In genomic region chr1:153909213-153909962, GRCm38 (mm10) we compare ENCODE assay signal across 17 mouse cellular contexts. TPM values are rescaled to one million over a fixed set of nuclear protein-coding genes. Genes with fewer than 3 reads are reported as not detected.
DNase-seq lines count a peak whose midpoint lies in the region; ATAC-seq and TF ChIP-seq lines count a peak whose summit lies in the region.
"Had no signal": no experiment of that assay in that cellular context is flagged by ENCODE, and none has a peak within 500 bp of the region (broad histone marks: within the 10 kb centered on the region; RNA-seq: fewer than 3 reads in every experiment).

No protein-coding gene starts in this region.

- no peak overlapping the region for H3K4me3 ChIP-seq in kidney, postnatal 0 days (replicated peaks; ENCODE audit: low read depth, low read length)
- no peak overlapping the region for H3K4me3 ChIP-seq in lung, postnatal 0 days (ENCODE audit: low read depth, low read length)
- no peak overlapping the region for H3K4me3 ChIP-seq in bone marrow, adult 2 months (replicated peaks; ENCODE audit: control insufficient read depth, low read depth, low read length)
- H3K4me3 ChIP-seq in macrophage (ENCODE audit: inconsistent target) = no peak overlapping the region
- H3K4me3 ChIP-seq: forebrain, embryonic 13.5 days; heart, embryonic 15.5 days; neural tube, embryonic 12.5 days had no signal

- H3K27me3 ChIP-seq in kidney, postnatal 0 days (ENCODE audit: insufficient read depth, low read length) = no peaks in the 10 kb centered on the region
- no peaks in the 10 kb centered on the region for H3K27me3 ChIP-seq in lung, postnatal 0 days (replicated peaks; ENCODE audit: insufficient read depth, low read length)
- H3K27me3 ChIP-seq: forebrain, embryonic 13.5 days; heart, embryonic 15.5 days; neural tube, embryonic 12.5 days had no signal

- ATAC-seq in kidney, postnatal 0 days (replicated peaks; ENCODE audit: low FRiP score, low read depth) = no peak
- ATAC-seq in lung, postnatal 0 days = peak; percentile 16; the same call in 1 of the 2 replicates
- ATAC-seq: forebrain, embryonic 13.5 days; hindbrain, postnatal 0 days had no signal

- H3K27ac ChIP-seq in kidney, postnatal 0 days = peak overlapping the region; percentile 42; the same call in 1 of the 2 replicates
- H3K27ac ChIP-seq in lung, postnatal 0 days (ENCODE audit: low read length) = no peak overlapping the region
- peak overlapping the region; percentile 30; the same call in 1 of the 2 replicates for H3K27ac ChIP-seq in bone marrow, adult 2 months (ENCODE audit: control insufficient read depth, insufficient read depth, low read depth, low read length, poor library complexity)
- H3K27ac ChIP-seq in macrophage = 0 out of 2 replicates have a peak overlapping the region, but pooled peaks have one; percentile 41
- H3K27ac ChIP-seq: forebrain, embryonic 13.5 days; heart, embryonic 15.5 days; hindbrain, postnatal 0 days; neural tube, embryonic 12.5 days had no signal

- DNase-seq in kidney, postnatal 0 days (ENCODE audit: low spot score) = peak; percentile 50
- DNase-seq in kidney, adult 18-20 months = no peak
- DNase-seq in lung, postnatal 0 days (ENCODE audit: low spot score) = peak; percentile 42
- no peak for DNase-seq in lung, postnatal 25 days (ENCODE audit: low spot score)
- no peak for DNase-seq in cerebellum, adult 8-10 months
- DNase-seq in neural tube, embryonic 10.5 days (ENCODE audit: extremely low spot score, low spot score) = no peak
- DNase-seq: adrenal gland, adult 8-10 months; gastrocnemius, postnatal 25 days; left cerebral cortex, postnatal 4 days had no signal

- 59% methylated on average over 10 of the region's 10 CpGs for WGBS in kidney, postnatal 0 days
- WGBS in lung, postnatal 0 days = 57% methylated on average over 10 of the region's 10 CpGs
- WGBS in bone marrow, adult 2 months = 26% methylated on average over 10 of the region's 10 CpGs
- 50% methylated on average over 10 of the region's 10 CpGs for WGBS in macrophage (ENCODE audit: missing documents)

- no peaks in the 10 kb centered on the region for H3K9me3 ChIP-seq in kidney, postnatal 0 days (replicated peaks; ENCODE audit: low read length)
- no peaks in the 10 kb centered on the region for H3K9me3 ChIP-seq in lung, postnatal 0 days (ENCODE audit: low read length)
- H3K9me3 ChIP-seq: forebrain, embryonic 13.5 days; heart, embryonic 15.5 days; neural tube, embryonic 12.5 days had no signal

- 0 out of 2 replicates have a peak, but pooled peaks cover 3% of the 10 kb centered on the region for H3K4me1 ChIP-seq in kidney, postnatal 0 days (replicated peaks; ENCODE audit: insufficient read depth, low read length)
- H3K4me1 ChIP-seq in lung, postnatal 0 days (ENCODE audit: insufficient read depth, low read depth, low read length) = no peaks in the 10 kb centered on the region
- peaks cover 3% of the 10 kb centered on the region for H3K4me1 ChIP-seq in bone marrow, adult 2 months (ENCODE audit: control insufficient read depth, insufficient read depth, low read length)
- H3K4me1 ChIP-seq: forebrain, embryonic 13.5 days; neural tube, embryonic 12.5 days had no signal

- TF ChIP-seq EP300 in lung, postnatal 0 days (IDR thresholded peaks at IDR 0.05) = no peak

- no peak for TF ChIP-seq CTCF in kidney, postnatal 0 days (IDR thresholded peaks at IDR 0.05; ENCODE audit: low read depth)
- no peak for TF ChIP-seq CTCF in lung, postnatal 0 days (IDR thresholded peaks at IDR 0.05)
- no peak for TF ChIP-seq CTCF in bone marrow, adult 2 months (IDR thresholded peaks at IDR 0.05; ENCODE audit: control insufficient read depth, insufficient read depth, low read length)

- no peak for TF ChIP-seq POLR2A in bone marrow, adult 2 months (IDR thresholded peaks at IDR 0.05; ENCODE audit: borderline replicate concordance, control insufficient read depth, low read depth, low read length)

- H3K4me2 ChIP-seq in kidney, postnatal 0 days (ENCODE audit: low read length) = no peak overlapping the region
- no peak overlapping the region for H3K4me2 ChIP-seq in lung, postnatal 0 days (replicated peaks; ENCODE audit: low read depth, low read length)
- H3K4me2 ChIP-seq: forebrain, embryonic 13.5 days; heart, embryonic 15.5 days; midbrain, embryonic 11.5 days; neural tube, embryonic 12.5 days had no signal

- H3K9ac ChIP-seq in kidney, postnatal 0 days (ENCODE audit: low read depth, low read length) = no peak overlapping the region
- H3K9ac ChIP-seq in lung, postnatal 0 days (replicated peaks; ENCODE audit: low read depth) = no peak overlapping the region
- H3K9ac ChIP-seq: forebrain, embryonic 13.5 days; heart, embryonic 15.5 days; neural tube, embryonic 12.5 days had no signal

- H3K36me3 ChIP-seq in kidney, postnatal 0 days (ENCODE audit: insufficient read depth, low read length) = peaks cover 41% of the 10 kb centered on the region
- peaks cover 47% of the 10 kb centered on the region for H3K36me3 ChIP-seq in lung, postnatal 0 days (ENCODE audit: insufficient read depth, low read length)
- peaks cover 45% of the 10 kb centered on the region for H3K36me3 ChIP-seq in macrophage (ENCODE audit: inconsistent target)

- H3K79me2 ChIP-seq in macrophage (ENCODE audit: inconsistent target) = no peaks in the 10 kb centered on the region

RNA-seq across cellular contexts. Expression of gene Teddm2, which starts 9.4 kb away (rescaled TPM):
- polyA plus RNA-seq in kidney, postnatal 0 days (2015; fragmentation: Nextera tagmentation; extraction: Ambion mirVana) = 0.52 and 0.63 TPM in 2 replicates
- polyA plus RNA-seq in lung, postnatal 0 days (2015; fragmentation: Nextera tagmentation; extraction: Ambion mirVana) = 0.62 and 0.98 TPM in 2 replicates
- polyA plus RNA-seq in bone marrow, adult 2 months (2011; ENCODE audit: insufficient read depth, insufficient read length, low replicate concordance, missing spikeins) = 1.8 and 2.1 TPM in 2 replicates
- total RNA-seq in macrophage (2018; cell fraction: chromatin; rRNA removed) = 1 to 10 TPM in 9 of 26 experiments, under 1 TPM in 14, not detected in 3; 0.16 to 2.8 (median 0.66) TPM
- total RNA-seq in macrophage (2018; cell fraction: cytosol; rRNA removed) = under 1 TPM in 15 of 26 experiments, not detected in 11; 0.05 to 0.34 (median 0.10) TPM
- total RNA-seq in macrophage (2018; cell fraction: nucleus; rRNA removed) = 1 to 10 TPM in 5 of 26 experiments, under 1 TPM in 14, not detected in 7; 0.12 to 3.5 (median 0.51) TPM
- 0.06 to 0.15 TPM (median 0.07 TPM) in 3 replicates for polyA plus RNA-seq in macrophage (2018)

RNA-seq across cellular contexts. Expression of gene Glul, which starts 9.6 kb away (rescaled TPM):
- 226 and 230 TPM in 2 replicates for polyA plus RNA-seq in kidney, postnatal 0 days (2015; fragmentation: Nextera tagmentation; extraction: Ambion mirVana)
- 179 and 283 TPM in 2 replicates for polyA plus RNA-seq in lung, postnatal 0 days (2015; fragmentation: Nextera tagmentation; extraction: Ambion mirVana)
- polyA plus RNA-seq in bone marrow, adult 2 months (2011; ENCODE audit: insufficient read depth, insufficient read length, low replicate concordance, missing spikeins) = 101 and 115 TPM in 2 replicates
- total RNA-seq in macrophage (2018; cell fraction: chromatin; rRNA removed) = 100 to 1,000 TPM in 1 of 26 experiments, 10 to 100 TPM in 15, 1 to 10 TPM in 10; 3.3 to 106 (median 14.2) TPM
- total RNA-seq in macrophage (2018; cell fraction: cytosol; rRNA removed) = 100 to 1,000 TPM in 13 of 26 experiments, 10 to 100 TPM in 13; 37.7 to 278 (median 129) TPM
- 100 to 1,000 TPM in 2 of 26 experiments, 10 to 100 TPM in 24; 13.0 to 134 (median 51.1) TPM for total RNA-seq in macrophage (2018; cell fraction: nucleus; rRNA removed)
- 160 to 381 TPM (median 220 TPM) in 3 replicates for polyA plus RNA-seq in macrophage (2018)

RNA-seq across cellular contexts. Expression of gene Teddm1a, which starts 17.8 kb away (rescaled TPM):
- not detected in 2 replicates for polyA plus RNA-seq in kidney, postnatal 0 days (2015; fragmentation: Nextera tagmentation; extraction: Ambion mirVana)
- polyA plus RNA-seq in lung, postnatal 0 days (2015; fragmentation: Nextera tagmentation; extraction: Ambion mirVana) = not detected in 2 replicates
- not detected in 2 replicates for polyA plus RNA-seq in bone marrow, adult 2 months (2011; ENCODE audit: insufficient read depth, insufficient read length, low replicate concordance, missing spikeins)
- total RNA-seq in macrophage (2018; cell fraction: chromatin; rRNA removed) = not detected
- total RNA-seq in macrophage (2018; cell fraction: cytosol; rRNA removed) = not detected
- not detected for total RNA-seq in macrophage (2018; cell fraction: nucleus; rRNA removed)
- not detected in 3 replicates for polyA plus RNA-seq in macrophage (2018)
- total RNA-seq: adrenal gland, adult 8-10 months; gastrocnemius, postnatal 25 days; hindbrain, postnatal 0 days; left cerebral cortex, postnatal 4 days had no signal
- polyA plus RNA-seq: forebrain, embryonic 13.5 days; heart, embryonic 15.5 days; hindbrain, postnatal 0 days; midbrain, embryonic 11.5 days; neural tube, embryonic 12.5 days; thymus, postnatal 0 days had no signal

RNA-seq across cellular contexts. Expression of gene Teddm1b, which starts 35.2 kb away (rescaled TPM):
- 0.11 and 0.23 TPM in 2 replicates for polyA plus RNA-seq in kidney, postnatal 0 days (2015; fragmentation: Nextera tagmentation; extraction: Ambion mirVana)
- 0.07 and 0.11 TPM in 2 replicates for polyA plus RNA-seq in lung, postnatal 0 days (2015; fragmentation: Nextera tagmentation; extraction: Ambion mirVana)
- not detected in 2 replicates for polyA plus RNA-seq in bone marrow, adult 2 months (2011; ENCODE audit: insufficient read depth, insufficient read length, low replicate concordance, missing spikeins)
- total RNA-seq in macrophage (2018; cell fraction: chromatin; rRNA removed) = under 1 TPM in 12 of 26 experiments, not detected in 14; 0.25 to 0.53 (median 0.38) TPM
- total RNA-seq in macrophage (2018; cell fraction: cytosol; rRNA removed) = not detected
- total RNA-seq in macrophage (2018; cell fraction: nucleus; rRNA removed) = under 1 TPM in 1 of 26 experiments, not detected in 25; 0.18 TPM
- polyA plus RNA-seq in macrophage (2018) = not detected in 3 replicates
- total RNA-seq: gastrocnemius, postnatal 25 days; hindbrain, postnatal 0 days; left cerebral cortex, postnatal 4 days had no signal

Comparison
In these comparisons a context has a peak if more than half of its experiments do, and no peak if none do; other contexts are left out.
1. DNase-seq: peak in kidney, postnatal 0 days (single experiment) and lung, postnatal 0 days (single experiment); none in kidney, adult 18-20 months (single experiment), lung, postnatal 25 days (single experiment), cerebellum, adult 8-10 months (single experiment) and neural tube, embryonic 10.5 days (single experiment).